Mouse (Mus musculus) gastrocnemius, adult 2 months (tissue): ENCODE data around the gene Sar1b. TPM values are rescaled to one million over a fixed set of nuclear protein-coding genes. Genes with fewer than 3 reads are reported as not detected.

Experiments used
- DNase-seq: peaks from one replicate; pipeline ENCODE4 v3.0.0; 2022
- H3K27ac ChIP-seq: fragments of 200-600 bp; 2 replicates; pipeline ENCODE4 v1.8.1; 2022; ENCODE audit warnings: mild to moderate bottlenecking
- H3K4me3 ChIP-seq: fragments of 200-600 bp; 2 replicates; pipeline ENCODE4 v1.8.1; 2022; ENCODE audit warnings: mild to moderate bottlenecking, moderate library complexity
- CTCF ChIP-seq: fragments of 200-600 bp; IDR thresholded peaks from 2 replicates; pipeline ENCODE4 v1.8.1; 2022; ENCODE audit warnings: antibody characterized with exemption, mild to moderate bottlenecking, moderate library complexity
- intact Hi-C: fragments of 180-260 bp; cut with DNase I; formaldehyde crosslinking; loops from one replicate; pipeline ENCODE4 v1.15.1; 2025
- total RNA-seq, 2 experiments: library from RNA; stranded (reverse); gene quantifications; 2 replicates each; pipeline ENCODE4 v1.2.3; 2021

Gene Sar1b
- total RNA-seq, 2 experiments from 2014 or later, result 439 to 509 TPM

- DNase-seq, result no peak
- intact Hi-C loops, result loop anchor here (5.0 kb wide), 2 partner anchors 95 to 185 kb away; no protein-coding TSS in a partner anchor
- no peak for TF ChIP-seq CTCF
- Histone ChIP-seq H3K27ac (no peak overlapping the region), H3K4me3 (no peak overlapping the region)
Measured at GRCm38 (mm10) chr11:51822736-51823135, 59.2 kb downstream of the Sar1b start.

GRCm38 (mm10) chr11:51823271-51823670 is 59.8 kb downstream of the Sar1b start:
- intact Hi-C loops, result loop anchor here (5.0 kb wide), 2 partner anchors 94 to 184 kb away; no protein-coding TSS in a partner anchor
- DNase-seq, result no peak
- TF ChIP-seq CTCF, result no peak
- H3K4me3 ChIP-seq, result no peak overlapping the region
- peak overlapping the region; percentile 5; the same call in 1 of the 2 replicates for H3K27ac ChIP-seq

GRCm38 (mm10) chr11:51823963-51824753 is 60.7 kb downstream of the Sar1b start:
- H3K27ac ChIP-seq, result no peak overlapping the region
- DNase-seq, result peak; percentile 61
- intact Hi-C loops, result loop anchor here (5.0 kb wide), 2 partner anchors 93 to 183 kb away; no protein-coding TSS in a partner anchor

GRCm38 (mm10) chr11:51824867-51825424 is 61.5 kb downstream of the Sar1b start:
- TF ChIP-seq CTCF, result no peak
- intact Hi-C loops, result loop anchor here (5.0 kb wide), 2 partner anchors 92 to 182 kb away; no protein-coding TSS in a partner anchor
- H3K27ac ChIP-seq, result no peak overlapping the region
- no peak overlapping the region for H3K4me3 ChIP-seq
- no peak for DNase-seq

More at GRCm38 (mm10) chr11:51823963-51824753, 60.7 kb downstream of the Sar1b start:
- no peak overlapping the region for H3K4me3 ChIP-seq
- no peak for TF ChIP-seq CTCF

- Histone ChIP-seq H3K27ac (peak overlapping the region; percentile 31; the same call in 1 of the 2 replicates), H3K4me3 (no peak overlapping the region)
- intact Hi-C loops, result no loop called here
- no peak for TF ChIP-seq CTCF
- DNase-seq, result peak; percentile 48
Measured at GRCm38 (mm10) chr11:51831962-51832909, 68.7 kb downstream of the Sar1b start.

GRCm38 (mm10) chr11:51832992-51833391 is 69.5 kb downstream of the Sar1b start:
- Histone ChIP-seq H3K27ac (0 out of 2 replicates have a peak overlapping the region, but pooled peaks have one; percentile 16), H3K4me3 (no peak overlapping the region)
- intact Hi-C loops, result no loop called here
- no peak for DNase-seq
- TF ChIP-seq CTCF, result no peak

DNA sequence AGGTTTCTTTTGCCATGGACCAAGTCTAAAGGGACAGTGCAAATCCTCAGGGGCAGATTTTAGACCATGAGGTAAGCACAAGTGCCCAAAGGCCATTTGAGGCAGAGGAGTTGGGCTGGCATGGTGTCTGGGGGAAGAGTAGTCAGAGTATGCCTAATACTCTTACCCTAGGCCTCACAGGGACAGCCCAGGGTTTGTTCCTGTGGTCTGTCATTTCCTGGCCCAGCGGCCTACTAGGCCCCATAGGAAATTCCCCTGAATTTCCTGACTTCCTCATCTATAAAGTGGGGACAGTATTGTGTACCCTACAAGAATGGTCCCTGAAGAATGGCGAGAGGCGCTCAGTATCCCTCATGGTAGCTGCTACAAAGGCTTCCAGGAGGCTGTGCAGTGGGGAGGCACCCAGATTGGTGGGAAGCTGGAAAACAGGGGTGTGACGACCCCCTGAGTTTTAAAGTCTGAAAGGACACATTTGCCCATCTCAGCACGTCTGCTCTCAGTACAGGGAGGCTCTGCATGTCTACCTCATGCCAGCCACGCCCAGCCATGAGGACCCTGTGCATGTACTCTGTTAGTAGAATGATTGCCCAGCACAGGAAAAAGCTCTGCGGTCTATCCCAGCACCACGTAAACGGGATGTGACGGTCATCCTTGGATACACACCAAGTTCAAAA is 70.0 kb downstream of the Sar1b start:
- intact Hi-C loops, result no loop called here
- DNase-seq, result no peak
- no peak for TF ChIP-seq CTCF
- no peak overlapping the region for H3K4me3 ChIP-seq
- 0 out of 2 replicates have a peak overlapping the region, but pooled peaks have one; percentile 16 for H3K27ac ChIP-seq

GRCm38 (mm10) chr11:51834067-51834411 is 70.6 kb downstream of the Sar1b start:
- intact Hi-C loops, result no loop called here
- no peak for DNase-seq
- Histone ChIP-seq H3K27ac (no peak overlapping the region), H3K4me3 (no peak overlapping the region)
- no peak for TF ChIP-seq CTCF

GRCm38 (mm10) chr11:51835598-51835997 is 72.1 kb downstream of the Sar1b start:
- Histone ChIP-seq H3K27ac (no peak overlapping the region), H3K4me3 (no peak overlapping the region)
- intact Hi-C loops, result no loop called here
- TF ChIP-seq CTCF, result no peak
- no peak for DNase-seq

DNA sequence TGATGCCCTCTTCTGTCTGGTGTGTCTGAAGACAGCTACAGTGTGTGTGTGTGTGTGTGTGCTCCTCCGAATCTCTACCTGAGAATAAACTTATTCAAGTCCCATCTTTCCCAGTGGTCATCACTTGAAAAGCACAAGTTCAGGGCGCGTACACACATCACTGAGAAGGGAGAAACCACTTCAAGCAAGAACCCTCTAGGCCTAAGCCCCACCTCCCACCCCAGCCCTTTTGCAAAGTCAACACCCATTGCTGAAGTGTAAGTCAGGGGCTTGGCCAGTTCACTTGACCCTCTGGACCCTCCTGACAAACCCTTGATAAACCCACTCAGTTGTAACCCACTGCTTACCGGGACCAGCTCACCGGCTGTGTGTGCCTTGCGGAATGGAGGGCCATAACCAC is 73.0 kb downstream of the Sar1b start:
- intact Hi-C loops, result no loop called here
- no peak for DNase-seq
- TF ChIP-seq CTCF, result no peak
- Histone ChIP-seq H3K4me3 (no peak overlapping the region), H3K27ac (no peak overlapping the region)

DNA sequence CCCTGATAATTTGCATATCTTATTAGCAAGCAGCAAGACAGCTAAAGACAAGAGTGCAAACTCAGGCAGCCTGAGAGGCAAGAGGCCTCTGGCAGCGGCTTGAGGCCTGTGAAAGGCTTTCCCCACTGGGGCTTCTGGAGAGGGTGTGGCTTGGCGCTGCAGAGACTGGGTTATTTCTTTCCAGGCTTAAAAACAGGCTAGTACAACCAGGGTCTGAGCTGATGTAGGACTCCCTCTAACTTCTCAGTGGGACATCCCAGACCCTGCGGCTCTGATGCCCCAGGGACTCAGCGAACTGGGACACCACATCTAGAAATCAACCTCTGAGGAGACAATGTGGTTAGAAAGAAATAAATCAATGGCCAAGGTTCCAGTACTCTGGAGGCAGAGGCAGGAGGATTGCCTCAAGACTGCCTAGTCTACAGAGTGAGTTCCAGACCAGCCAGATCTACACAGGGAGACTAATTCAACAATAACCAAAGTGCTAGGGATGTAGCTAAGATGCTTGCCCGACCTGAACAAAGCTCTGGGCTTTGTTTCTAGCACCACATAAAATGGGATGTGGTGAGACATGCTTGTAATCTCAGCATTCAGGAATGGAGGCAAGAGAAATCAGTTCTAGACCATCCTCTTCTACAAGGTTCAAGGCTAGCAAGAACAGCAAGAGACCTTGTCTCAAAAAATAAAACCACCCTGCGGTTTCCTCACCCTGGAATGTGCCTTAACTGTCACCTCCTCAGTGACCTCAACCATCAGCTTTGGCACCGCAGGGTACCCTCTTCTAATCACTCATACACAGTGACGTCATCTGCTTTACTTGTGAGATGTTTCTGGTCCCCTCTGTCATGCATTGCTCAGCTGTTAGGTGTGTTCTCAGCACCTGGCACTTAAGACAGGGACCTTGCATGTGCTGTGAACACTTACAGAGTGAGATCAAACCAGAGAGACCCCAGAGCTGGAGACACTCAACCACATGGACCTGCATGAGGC is 74.0 kb downstream of the Sar1b start:
- peak; percentile 68 for DNase-seq
- no peak overlapping the region for H3K4me3 ChIP-seq
- intact Hi-C loops, result no loop called here
- no peak for TF ChIP-seq CTCF
- H3K27ac ChIP-seq, result no peak overlapping the region
